8 mouse cellular contexts compared by ENCODE assay signal in genomic region chr16:92465642-92466526, GRCm38 (mm10). TPM values are rescaled to one million over a fixed set of nuclear protein-coding genes. Genes with fewer than 3 reads are reported as not detected.
DNase-seq lines count a peak whose midpoint lies in the region; ATAC-seq lines count a peak whose summit lies in the region.

No protein-coding gene starts in this region.

- peak overlapping the region; percentile 80 for H3K9ac ChIP-seq in hindbrain, embryonic 14.5 days

- H3K4me1 ChIP-seq in hindbrain, embryonic 14.5 days (replicated peaks; ENCODE audit: control insufficient read depth, insufficient read depth, low read length) = peaks cover 22% of the 10 kb centered on the region

- ATAC-seq in hindbrain, embryonic 14.5 days (ENCODE audit: low FRiP score) = peak; percentile 99

- H3K27me3 ChIP-seq in hindbrain, embryonic 14.5 days (ENCODE audit: control insufficient read depth, insufficient read depth, low read length) = no peaks in the 10 kb centered on the region

- DNase-seq in R1 (ENCODE audit: low read depth, low spot score) = peak; percentile 98
- DNase-seq in cerebellum, postnatal 25 days = peak; percentile 96 to 97
- peak; percentile 92 to 95 for DNase-seq in frontal cortex, postnatal 25 days (ENCODE audit: low spot score in 2 of 2)
- peak; percentile 98 for DNase-seq in hindbrain, embryonic 14.5 days (ENCODE audit: low spot score)
- DNase-seq in layer of hippocampus, postnatal 36 days = peak; percentile 96
- peak; percentile 99 for DNase-seq in lung, postnatal 36 days
- DNase-seq in retina, postnatal 1 day = peak; percentile 100
- peak; percentile 87 to 95 for DNase-seq in urinary bladder, adult 18-20 months (ENCODE audit: low spot score in 2 of 2)

- peak overlapping the region; percentile 76 for H3K27ac ChIP-seq in hindbrain, embryonic 14.5 days

- peak overlapping the region; percentile 67 for H3K4me2 ChIP-seq in hindbrain, embryonic 14.5 days (replicated peaks)

- under 1% methylated on average over 72 of the region's 94 CpGs for WGBS in hindbrain, embryonic 14.5 days

- no peaks in the 10 kb centered on the region for H3K9me3 ChIP-seq in hindbrain, embryonic 14.5 days (ENCODE audit: control insufficient read depth, low read length)

- H3K36me3 ChIP-seq in hindbrain, embryonic 14.5 days (replicated peaks; ENCODE audit: control insufficient read depth, insufficient read depth) = no peaks in the 10 kb centered on the region

- peak overlapping the region; percentile 72 for H3K4me3 ChIP-seq in hindbrain, embryonic 14.5 days (replicated peaks; ENCODE audit: low read length)

RNA-seq across cellular contexts. Expression of gene Rcan1, which starts 4.8 kb away (rescaled TPM):
- 76.8 and 92.3 TPM in 2 replicates for polyA plus RNA-seq in hindbrain, embryonic 14.5 days (2014; fragmentation: Nextera tagmentation; extraction: Ambion mirVana)
- total RNA-seq in layer of hippocampus, postnatal 36 days (2021) = 10 to 100 TPM; 44.8 to 46.5 TPM

RNA-seq across cellular contexts. Expression of gene Clic6, which starts 19.7 kb away (rescaled TPM):
- 6.5 and 9.3 TPM in 2 replicates for polyA plus RNA-seq in hindbrain, embryonic 14.5 days (2014; fragmentation: Nextera tagmentation; extraction: Ambion mirVana)
- 1 to 10 TPM in 1 of 2 experiments, under 1 TPM in 1; 1.00 to 3.7 TPM for total RNA-seq in layer of hippocampus, postnatal 36 days (2021)

Comparison
In these comparisons a context has a peak if more than half of its experiments do, and no peak if none do; other contexts are left out.
1. Peak in every context shown above with its lines: DNase-seq, ATAC-seq, H3K4me3 ChIP-seq and H3K27ac ChIP-seq.